Mouse (Mus musculus) hematopoietic stem cell, adult 5-6 weeks (primary cell): ENCODE results near the gene Reep6. TPM values are rescaled to one million over a fixed set of nuclear protein-coding genes. Genes with fewer than 3 reads are reported as not detected.

Experiments
- total RNA-seq: library from RNA; stranded (forward); fragments of 172-1452, 232-1000 nt; gene quantifications from 2 replicates; pipeline ENCODE4 v1.2.3, GENCODE M21; 2017

Reep6 gene
- total RNA-seq, 1 experiment from 2014 or later, result 2.9 TPM

Other genes starting within 250 kb of the Reep6 start
- 26.4 and 32.1 TPM in 2 replicates for gene Sbno2, start 224.4 kb upstream of the Reep6 start, total RNA-seq
- gene Stk11, start 214.2 kb upstream of the Reep6 start, total RNA-seq, result 106 and 153 TPM in 2 replicates
- 27.9 and 29.8 TPM in 2 replicates for gene Atp5d, start 191.3 kb upstream of the Reep6 start, total RNA-seq
- 2.2 and 2.4 TPM in 2 replicates for gene Cbarp, start 189.1 kb upstream of the Reep6 start, total RNA-seq
- gene Midn, start 181.7 kb upstream of the Reep6 start, total RNA-seq, result 19.4 and 20.2 TPM in 2 replicates
- gene Cirbp, start 164.0 kb upstream of the Reep6 start, total RNA-seq, result 93.6 and 143 TPM in 2 replicates
- 9.1 and 26.2 TPM in 2 replicates for gene 1600002K03Rik, start 157.0 kb upstream of the Reep6 start, total RNA-seq
- gene Efna2, start 150.5 kb upstream of the Reep6 start, total RNA-seq, result not detected in 2 replicates
- gene Mum1, start 103.5 kb upstream of the Reep6 start, total RNA-seq, result 43.0 and 47.5 TPM in 2 replicates
- 79.6 and 101 TPM in 2 replicates for gene Ndufs7, start 80.8 kb upstream of the Reep6 start, total RNA-seq
- gene Gamt, start 68.9 kb upstream of the Reep6 start, total RNA-seq, result 0.81 and 1.8 TPM in 2 replicates
- gene Dazap1, start 68.5 kb upstream of the Reep6 start, total RNA-seq, result 150 and 329 TPM in 2 replicates
- gene Rps15, start 37.5 kb upstream of the Reep6 start, total RNA-seq, result 2,831 and 3,208 TPM in 2 replicates
- 0.30 and 0.75 TPM in 2 replicates for gene Apc2, start 34.0 kb upstream of the Reep6 start, total RNA-seq
- 8.5 and 17.6 TPM in 2 replicates for gene 2310011J03Rik, start 9.4 kb upstream of the Reep6 start, total RNA-seq
- gene Pcsk4, start 455 bp upstream of the Reep6 start, total RNA-seq, result 2.9 and 3.1 TPM in 2 replicates
- 0.25 and 0.40 TPM in 2 replicates for gene Adamtsl5, start 18.5 kb downstream of the Reep6 start, total RNA-seq
- gene Plk5, start 26.5 kb downstream of the Reep6 start, total RNA-seq, result not detected in 2 replicates
- gene Mex3d, start 57.7 kb downstream of the Reep6 start, total RNA-seq, result 8.8 and 9.9 TPM in 2 replicates
- 40.6 and 89.6 TPM in 2 replicates for gene Mbd3, start 69.6 kb downstream of the Reep6 start, total RNA-seq
- gene Uqcr11, start 76.9 kb downstream of the Reep6 start, total RNA-seq, result 94.4 and 127 TPM in 2 replicates
- gene Tcf3, start 103.7 kb downstream of the Reep6 start, total RNA-seq, result 52.6 and 54.4 TPM in 2 replicates
- gene Onecut3, start 164.9 kb downstream of the Reep6 start, total RNA-seq, result not detected in 2 replicates
- not detected in 2 replicates for gene Atp8b3, start 209.2 kb downstream of the Reep6 start, total RNA-seq
- gene Rexo1, start 231.6 kb downstream of the Reep6 start, total RNA-seq, result 13.9 and 19.2 TPM in 2 replicates
- 5.3 and 9.9 TPM in 2 replicates for gene Klf16, start 247.4 kb downstream of the Reep6 start, total RNA-seq